Mouse (Mus musculus): ENCODE measurements around the gene Eif4g1. TPM values are rescaled to one million over a fixed set of nuclear protein-coding genes. Genes with fewer than 3 reads are reported as not detected.

The Eif4g1 gene
- polyA plus RNA-seq, 1 experiment from 2014 or later: 124 TPM

DNA sequence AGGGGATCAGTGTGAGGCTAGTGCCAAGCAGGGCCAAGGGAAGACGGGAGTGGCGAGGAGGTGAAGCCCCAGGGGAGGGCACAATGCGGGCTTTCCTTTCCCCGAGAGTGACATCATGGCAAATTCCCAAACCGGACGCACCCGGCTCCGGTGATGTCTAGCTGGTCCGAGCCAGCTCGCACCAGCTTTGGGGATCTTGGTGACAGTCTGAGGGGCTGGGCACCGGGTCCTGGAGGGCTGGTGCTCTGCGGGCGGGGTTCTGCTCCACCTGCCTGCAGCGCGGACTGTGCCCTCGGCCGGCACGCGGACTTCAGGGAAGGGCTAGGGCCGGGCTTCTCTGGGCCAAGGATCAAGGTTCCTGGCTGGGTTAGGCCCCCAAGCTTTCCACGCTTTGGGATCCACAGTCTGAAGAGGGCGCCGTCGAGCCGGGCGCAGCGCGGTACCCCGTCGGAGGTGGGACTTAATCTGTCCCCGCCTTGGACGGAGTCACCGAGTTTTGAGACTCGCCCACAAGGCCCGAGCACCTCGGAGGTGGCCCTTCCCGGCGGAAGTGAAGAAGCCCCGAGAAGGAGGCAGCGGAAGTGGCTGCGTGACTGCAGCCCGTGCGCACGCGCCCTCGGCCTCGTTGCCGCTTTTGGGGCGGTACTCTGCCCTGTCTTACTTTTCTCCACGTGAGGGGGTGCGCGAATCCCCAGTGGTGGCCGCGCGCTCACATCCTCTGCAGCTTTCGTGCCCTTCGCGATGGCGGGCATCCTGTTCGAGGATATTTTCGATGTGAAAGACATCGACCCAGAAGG, 49.3 kb downstream of the Eif4g1 start, which contains the start of the genes Polr2h and Clcn2:
TSS of gene Polr2h (plus strand) at position 485 of the 797 bp plus-strand sequence.
TSS of gene Clcn2 (minus strand) at position 566 of the 797 bp plus-strand sequence.
- Histone ChIP-seq H3K9me3 (ENCODE audit: control insufficient read depth, low read length) (no peaks in the 10 kb centered on the region), H3K4me1 (replicated peaks; ENCODE audit: control insufficient read depth, insufficient read depth, low read length) (peaks cover 36% of the 10 kb centered on the region), H3K9ac (peak within 1 kb of the TSS; percentile 72), H3K27ac (peak within 1 kb of the TSS; percentile 88), H3K27me3 (ENCODE audit: control insufficient read depth, insufficient read depth, low read length) (no peaks in the 10 kb centered on the region), H3K4me2 (replicated peaks) (peak within 1 kb of the TSS; percentile 92), H3K36me3 (replicated peaks; ENCODE audit: control insufficient read depth, insufficient read depth) (peaks cover 41% of the 10 kb centered on the region), H3K4me3 (replicated peaks; ENCODE audit: low read length) (peak within 1 kb of the TSS; percentile 52)
- DNase-seq (ENCODE audit: low spot score) (peak; percentile 92), ATAC-seq (ENCODE audit: low FRiP score) (peak; percentile 84)
- under 1% methylated on average over 61 of the region's 62 CpGs for WGBS

DNA sequence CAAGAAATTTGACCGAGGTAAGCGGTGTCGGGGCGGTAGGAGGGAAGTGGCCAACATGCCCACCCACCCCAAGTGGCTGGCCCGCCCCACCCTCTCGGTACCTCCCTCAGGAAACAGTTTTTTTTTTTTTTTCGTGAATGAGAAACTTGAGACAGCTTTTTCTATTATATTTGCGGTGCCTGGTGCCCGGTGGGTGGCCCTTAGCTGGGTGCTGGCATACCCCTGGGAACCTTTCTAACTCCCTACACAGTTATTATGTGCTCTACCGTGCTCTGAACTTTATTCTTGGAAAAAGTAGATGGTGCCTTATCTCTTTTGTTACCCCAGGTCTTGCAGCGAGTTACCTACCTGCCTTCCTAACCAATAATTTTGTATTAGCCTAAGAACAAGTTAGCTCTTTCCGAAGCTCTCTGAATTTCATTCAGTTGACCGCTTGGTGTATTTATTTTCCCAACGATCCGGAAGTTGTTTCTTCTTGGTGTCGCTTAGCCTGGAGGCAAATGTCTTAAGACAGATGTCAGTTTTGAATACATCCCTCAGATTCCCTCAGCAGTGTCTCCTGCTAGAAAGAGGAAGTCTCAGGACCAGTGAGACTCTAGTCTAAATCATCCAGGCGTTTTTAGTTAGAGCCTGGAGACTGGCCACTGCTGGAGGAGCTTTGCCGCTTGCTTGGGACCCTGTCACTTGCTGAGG, 50.0 kb downstream of the Eif4g1 start:
- H3K4me2 ChIP-seq (replicated peaks): peak overlapping the region; percentile 92
- peaks cover 35% of the 10 kb centered on the region for H3K4me1 ChIP-seq (replicated peaks; ENCODE audit: control insufficient read depth, insufficient read depth, low read length)
- peak overlapping the region; percentile 52 for H3K4me3 ChIP-seq (replicated peaks; ENCODE audit: low read length)
- H3K9me3 ChIP-seq (ENCODE audit: control insufficient read depth, low read length): no peaks in the 10 kb centered on the region
- no peak for DNase-seq (ENCODE audit: low spot score)
- peaks cover 38% of the 10 kb centered on the region for H3K36me3 ChIP-seq (replicated peaks; ENCODE audit: control insufficient read depth, insufficient read depth)
- no peaks in the 10 kb centered on the region for H3K27me3 ChIP-seq (ENCODE audit: control insufficient read depth, insufficient read depth, low read length)
- peak overlapping the region; percentile 88; the same call in 1 of the 2 replicates for H3K27ac ChIP-seq
- peak overlapping the region; percentile 72 for H3K9ac ChIP-seq
- WGBS: 4% methylated on average over 18 of the region's 18 CpGs
- no peak; the same call in 1 of the 2 replicates for ATAC-seq (ENCODE audit: low FRiP score)

DNA sequence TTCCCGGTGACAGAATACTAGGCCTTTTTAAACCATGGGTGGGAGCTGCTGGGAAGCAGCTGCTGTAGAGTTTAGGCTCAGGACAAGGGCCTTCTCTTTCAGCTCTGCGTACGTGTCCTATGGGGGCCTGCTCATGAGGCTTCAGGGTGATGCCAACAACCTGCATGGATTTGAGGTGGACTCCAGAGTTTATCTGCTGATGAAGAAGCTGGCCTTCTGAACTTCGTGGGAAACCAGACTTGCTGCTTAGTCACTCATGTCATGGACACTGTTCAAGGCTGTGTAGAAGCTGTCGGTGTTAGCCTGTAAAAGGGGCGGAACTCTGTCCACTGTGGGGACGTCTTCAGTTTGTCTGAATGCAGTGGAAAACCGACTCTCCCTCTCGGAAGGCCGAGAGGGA, 53.7 kb downstream of the Eif4g1 start:
- no peaks in the 10 kb centered on the region for H3K27me3 ChIP-seq (ENCODE audit: control insufficient read depth, insufficient read depth, low read length)
- H3K4me1 ChIP-seq (replicated peaks; ENCODE audit: control insufficient read depth, insufficient read depth, low read length): peaks cover 9% of the 10 kb centered on the region
- no peak overlapping the region for H3K9ac ChIP-seq
- WGBS: 89% methylated on average over 10 of the region's 10 CpGs
- no peak overlapping the region for H3K4me3 ChIP-seq (replicated peaks; ENCODE audit: low read length)
- H3K36me3 ChIP-seq (replicated peaks; ENCODE audit: control insufficient read depth, insufficient read depth): peaks cover 34% of the 10 kb centered on the region
- ATAC-seq (ENCODE audit: low FRiP score) (no peak), DNase-seq (ENCODE audit: low spot score) (no peak)
- no peak overlapping the region for H3K4me2 ChIP-seq (replicated peaks)
- no peaks in the 10 kb centered on the region for H3K9me3 ChIP-seq (ENCODE audit: control insufficient read depth, low read length)
- H3K27ac ChIP-seq: no peak overlapping the region

DNA sequence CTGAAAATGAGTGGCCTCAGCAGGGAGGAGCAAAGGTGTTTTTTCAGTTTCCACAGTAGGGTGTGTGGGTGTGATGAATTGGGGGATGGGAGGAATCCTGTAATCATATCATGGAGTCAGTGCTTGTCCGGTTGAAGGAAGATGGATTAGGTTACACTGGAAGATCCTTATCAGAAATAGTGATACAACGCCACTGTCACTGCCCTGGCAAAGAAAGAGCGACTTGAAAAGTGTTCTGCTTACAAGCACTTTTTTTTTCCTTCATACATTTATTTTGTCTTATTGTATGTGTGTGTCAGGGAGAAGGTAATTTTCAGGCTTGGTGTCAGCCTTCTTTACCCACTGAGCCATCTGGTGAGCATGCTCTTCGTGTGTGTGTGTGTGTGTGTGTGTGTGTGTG, 54.6 kb downstream of the Eif4g1 start:
- no peak overlapping the region for H3K4me3 ChIP-seq (replicated peaks; ENCODE audit: low read length)
- ATAC-seq (ENCODE audit: low FRiP score) (no peak), DNase-seq (ENCODE audit: low spot score) (no peak)
- peaks cover 9% of the 10 kb centered on the region for H3K4me1 ChIP-seq (replicated peaks; ENCODE audit: control insufficient read depth, insufficient read depth, low read length)
- no peak overlapping the region for H3K27ac ChIP-seq
- no peaks in the 10 kb centered on the region for H3K27me3 ChIP-seq (ENCODE audit: control insufficient read depth, insufficient read depth, low read length)
- peaks cover 34% of the 10 kb centered on the region for H3K36me3 ChIP-seq (replicated peaks; ENCODE audit: control insufficient read depth, insufficient read depth)
- no peak overlapping the region for H3K4me2 ChIP-seq (replicated peaks)
- no peaks in the 10 kb centered on the region for H3K9me3 ChIP-seq (ENCODE audit: control insufficient read depth, low read length)
- 83% methylated on average over 4 of the region's 4 CpGs for WGBS
- H3K9ac ChIP-seq: no peak overlapping the region

DNA sequence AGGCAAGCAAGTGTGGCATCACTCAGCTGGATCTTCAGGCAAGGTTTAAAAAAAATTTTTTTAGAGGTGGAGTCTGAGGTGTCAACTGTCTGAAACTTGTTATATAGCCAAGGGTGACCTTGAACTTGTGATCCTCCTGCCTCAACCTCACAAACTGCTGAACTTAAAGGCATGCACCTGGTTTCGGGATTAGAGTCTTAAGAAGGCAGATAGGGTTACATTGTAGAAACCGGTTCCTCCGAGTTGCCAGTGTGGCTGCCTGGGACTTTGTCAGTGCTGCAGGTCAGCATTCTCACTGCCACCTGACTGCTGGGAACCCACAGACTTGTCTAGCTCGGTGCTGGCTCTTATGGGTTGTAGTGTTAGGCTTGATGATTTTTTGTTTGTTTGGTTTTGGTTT, 55.1 kb downstream of the Eif4g1 start:
- H3K4me2 ChIP-seq (replicated peaks): no peak overlapping the region
- WGBS: 75% methylated on average over 4 of the region's 4 CpGs
- H3K4me3 ChIP-seq (replicated peaks; ENCODE audit: low read length): no peak overlapping the region
- H3K9ac ChIP-seq: no peak overlapping the region
- peaks cover 34% of the 10 kb centered on the region for H3K36me3 ChIP-seq (replicated peaks; ENCODE audit: control insufficient read depth, insufficient read depth)
- no peak overlapping the region for H3K27ac ChIP-seq
- H3K27me3 ChIP-seq (ENCODE audit: control insufficient read depth, insufficient read depth, low read length): no peaks in the 10 kb centered on the region
- H3K4me1 ChIP-seq (replicated peaks; ENCODE audit: control insufficient read depth, insufficient read depth, low read length): peaks cover 9% of the 10 kb centered on the region
- H3K9me3 ChIP-seq (ENCODE audit: control insufficient read depth, low read length): no peaks in the 10 kb centered on the region
- DNase-seq (ENCODE audit: low spot score) (no peak), ATAC-seq (ENCODE audit: low FRiP score) (no peak)

DNA sequence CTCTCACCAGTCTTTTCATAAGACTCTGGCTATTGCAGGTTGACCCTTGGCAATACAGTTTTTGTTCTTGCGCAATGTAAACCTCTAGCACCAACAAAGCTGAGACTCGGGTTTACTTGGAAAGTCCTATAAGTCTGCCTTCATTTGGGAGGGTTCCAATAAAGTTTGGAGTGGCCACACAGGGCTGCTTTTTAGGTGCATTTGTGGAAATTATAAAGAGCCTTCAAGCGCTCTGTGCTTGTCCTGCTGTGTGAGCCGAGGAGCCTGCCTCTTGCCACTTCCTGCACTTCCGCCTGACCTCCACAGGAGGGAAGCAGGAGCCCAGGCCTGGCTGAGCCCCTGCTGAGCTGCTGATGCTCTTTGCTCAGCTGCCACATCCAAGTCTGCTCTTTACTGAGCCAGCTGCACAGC, 56.2 kb downstream of the Eif4g1 start:
- peak; percentile 64 for DNase-seq (ENCODE audit: low spot score)
- H3K27ac ChIP-seq: no peak overlapping the region
- 33% methylated on average over 5 of the region's 5 CpGs for WGBS

DNA sequence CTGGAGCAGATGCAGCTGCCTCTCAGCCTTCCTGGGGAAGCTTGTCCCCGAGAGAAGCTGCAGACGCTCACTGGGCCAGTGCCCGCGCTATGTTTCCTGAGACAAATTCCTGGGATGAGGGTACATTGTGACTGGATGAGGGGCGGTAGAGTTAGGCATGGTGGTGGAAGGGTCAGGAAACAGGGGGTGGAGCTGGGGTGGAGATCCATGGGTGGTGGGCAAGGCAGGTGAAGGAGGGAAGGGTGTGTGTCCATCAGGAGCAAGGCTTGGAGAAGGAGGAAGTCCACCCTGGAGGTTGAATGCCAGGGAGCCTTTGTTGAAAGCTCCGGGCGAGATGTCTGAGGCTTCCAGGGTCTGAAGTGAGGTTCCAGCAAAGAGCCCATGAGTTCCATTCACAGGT, 57.2 kb downstream of the Eif4g1 start:
- Histone ChIP-seq H3K36me3 (replicated peaks; ENCODE audit: control insufficient read depth, insufficient read depth) (peaks cover 25% of the 10 kb centered on the region), H3K4me3 (replicated peaks; ENCODE audit: low read length) (no peak overlapping the region), H3K9ac (no peak overlapping the region), H3K27ac (no peak overlapping the region), H3K4me1 (replicated peaks; ENCODE audit: control insufficient read depth, insufficient read depth, low read length) (0 out of 2 replicates have a peak, but pooled peaks cover 2% of the 10 kb centered on the region), H3K4me2 (replicated peaks) (no peak overlapping the region), H3K9me3 (ENCODE audit: control insufficient read depth, low read length) (no peaks in the 10 kb centered on the region), H3K27me3 (ENCODE audit: control insufficient read depth, insufficient read depth, low read length) (no peaks in the 10 kb centered on the region)
- DNase-seq (ENCODE audit: low spot score): no peak
- 81% methylated on average over 7 of the region's 7 CpGs for WGBS
- ATAC-seq (ENCODE audit: low FRiP score): no peak

More for the DNA sequence above, 56.2 kb downstream of the Eif4g1 start:
- Histone ChIP-seq H3K4me1 (replicated peaks; ENCODE audit: control insufficient read depth, insufficient read depth, low read length) (0 out of 2 replicates have a peak, but pooled peaks cover 2% of the 10 kb centered on the region), H3K36me3 (replicated peaks; ENCODE audit: control insufficient read depth, insufficient read depth) (peaks cover 34% of the 10 kb centered on the region), H3K4me2 (replicated peaks) (no peak overlapping the region), H3K9me3 (ENCODE audit: control insufficient read depth, low read length) (no peaks in the 10 kb centered on the region), H3K4me3 (replicated peaks; ENCODE audit: low read length) (no peak overlapping the region), H3K9ac (no peak overlapping the region), H3K27me3 (ENCODE audit: control insufficient read depth, insufficient read depth, low read length) (no peaks in the 10 kb centered on the region)
- ATAC-seq (ENCODE audit: low FRiP score): peak; percentile 71

DNA sequence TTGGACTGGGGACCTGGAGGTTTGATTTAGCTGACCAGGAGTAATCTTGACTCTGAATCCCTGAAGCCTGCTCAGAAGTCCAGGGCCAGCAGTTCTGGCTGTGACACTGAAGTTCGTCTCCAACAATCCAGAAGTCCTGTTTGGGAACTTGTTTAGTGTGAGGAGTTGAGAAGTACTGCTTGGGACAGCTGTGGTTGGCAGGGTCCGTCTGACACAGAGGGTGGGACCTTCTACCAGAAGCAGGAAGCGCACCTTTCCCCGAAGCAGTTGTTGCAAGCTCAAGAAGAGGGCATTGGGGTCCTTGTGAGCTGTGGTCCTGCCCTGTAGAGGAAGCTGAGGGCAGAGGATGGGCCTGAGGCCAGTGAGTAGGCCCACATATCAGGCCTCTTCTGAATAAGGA, 57.6 kb downstream of the Eif4g1 start:
- H3K9me3 ChIP-seq (ENCODE audit: control insufficient read depth, low read length): no peaks in the 10 kb centered on the region
- no peak overlapping the region for H3K27ac ChIP-seq
- 0 out of 2 replicates have a peak, but pooled peaks cover 2% of the 10 kb centered on the region for H3K4me1 ChIP-seq (replicated peaks; ENCODE audit: control insufficient read depth, insufficient read depth, low read length)
- 81% methylated on average over 4 of the region's 4 CpGs for WGBS
- no peak overlapping the region for H3K4me3 ChIP-seq (replicated peaks; ENCODE audit: low read length)
- H3K9ac ChIP-seq: no peak overlapping the region
- no peaks in the 10 kb centered on the region for H3K27me3 ChIP-seq (ENCODE audit: control insufficient read depth, insufficient read depth, low read length)
- no peak for ATAC-seq (ENCODE audit: low FRiP score)
- no peak for DNase-seq (ENCODE audit: low spot score)
- H3K4me2 ChIP-seq (replicated peaks): no peak overlapping the region
- H3K36me3 ChIP-seq (replicated peaks; ENCODE audit: control insufficient read depth, insufficient read depth): peaks cover 21% of the 10 kb centered on the region

DNA sequence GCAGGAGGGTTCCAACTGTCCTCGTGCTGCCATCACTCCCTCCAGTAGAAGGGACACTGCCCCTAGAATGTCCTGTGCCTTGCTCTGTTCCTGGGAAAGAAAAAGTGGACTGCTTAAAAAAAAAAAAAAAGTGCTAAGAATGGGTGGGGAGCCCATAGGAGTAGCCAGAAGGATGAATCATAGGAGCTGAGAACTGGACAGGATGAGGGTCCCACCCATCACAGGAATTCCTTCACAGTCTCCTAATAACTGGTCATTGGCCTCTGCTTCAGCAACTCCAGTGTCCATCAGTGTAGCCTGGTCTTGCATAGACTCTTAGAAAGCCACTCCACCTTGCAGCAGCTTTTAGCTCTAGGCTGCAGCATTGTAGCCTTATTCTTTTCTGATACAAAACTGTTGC, 58.3 kb downstream of the Eif4g1 start:
- no peak for DNase-seq (ENCODE audit: low spot score)
- Histone ChIP-seq H3K36me3 (replicated peaks; ENCODE audit: control insufficient read depth, insufficient read depth) (peaks cover 15% of the 10 kb centered on the region), H3K4me2 (replicated peaks) (no peak overlapping the region), H3K9me3 (ENCODE audit: control insufficient read depth, low read length) (no peaks in the 10 kb centered on the region), H3K4me1 (replicated peaks; ENCODE audit: control insufficient read depth, insufficient read depth, low read length) (0 out of 2 replicates have a peak, but pooled peaks cover 2% of the 10 kb centered on the region), H3K27me3 (ENCODE audit: control insufficient read depth, insufficient read depth, low read length) (no peaks in the 10 kb centered on the region), H3K9ac (no peak overlapping the region), H3K27ac (no peak overlapping the region), H3K4me3 (replicated peaks; ENCODE audit: low read length) (no peak overlapping the region)
- WGBS: 67% methylated on average over 1 of the region's 1 CpGs
- no peak for ATAC-seq (ENCODE audit: low FRiP score)
